Mouse (Mus musculus): ENCODE measurements around the gene Plcl1.

Plcl1 gene

DNA sequence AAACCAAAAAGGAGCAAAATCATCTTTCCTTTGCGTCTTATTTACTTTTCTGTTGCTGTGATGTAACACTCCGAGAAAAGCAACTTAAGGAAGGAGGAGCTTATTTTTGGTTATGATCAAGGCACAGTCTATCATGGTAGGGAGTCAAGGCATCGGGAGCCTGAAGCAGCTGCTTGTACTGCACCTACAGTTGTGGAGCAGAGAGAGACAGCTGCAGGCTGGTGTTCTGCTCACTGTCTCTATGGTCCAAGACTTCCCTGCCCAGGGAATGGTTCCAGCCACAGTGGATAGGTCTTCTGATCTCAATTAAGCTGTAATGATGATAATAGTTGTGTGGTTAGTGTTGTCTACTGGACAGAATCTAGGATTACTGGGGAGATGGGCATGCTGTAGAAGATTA, 166.9 kb downstream of the Plcl1 start:
- POLR2A ChIA-PET = interaction anchor here in 1 of 4 experiments (1.6 kb wide), 1 partner anchor 11 kb away, joined by 4 read pairs; no protein-coding TSS in a partner anchor
- CTCF ChIA-PET = no interaction called here

DNA sequence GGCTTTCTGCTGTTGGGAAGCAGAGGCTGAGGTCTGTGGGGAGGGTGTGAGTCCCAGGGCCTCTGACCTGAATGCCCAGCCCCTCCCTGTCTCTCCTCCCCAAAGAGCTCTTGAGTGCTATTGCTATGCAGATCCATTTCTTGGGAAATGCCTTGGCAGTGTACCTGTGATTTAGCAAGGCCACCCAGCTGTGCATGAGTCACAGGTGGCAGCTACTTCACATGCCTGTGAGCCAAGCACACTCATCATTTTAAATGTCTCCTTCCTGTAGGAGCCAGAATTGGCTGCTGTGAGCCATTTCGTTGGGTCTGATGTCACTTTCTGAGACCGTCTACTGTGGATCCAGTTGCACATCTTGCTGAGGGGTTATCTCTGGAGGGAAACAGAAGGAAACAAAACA, 170.2 kb downstream of the Plcl1 start:
- ChIA-PET CTCF (no interaction called here), POLR2A (interaction anchor here in 1 of 4 experiments (0.6 kb wide), 1 partner anchor 253 kb away, joined by 5 read pairs; no protein-coding TSS in a partner anchor)

DNA sequence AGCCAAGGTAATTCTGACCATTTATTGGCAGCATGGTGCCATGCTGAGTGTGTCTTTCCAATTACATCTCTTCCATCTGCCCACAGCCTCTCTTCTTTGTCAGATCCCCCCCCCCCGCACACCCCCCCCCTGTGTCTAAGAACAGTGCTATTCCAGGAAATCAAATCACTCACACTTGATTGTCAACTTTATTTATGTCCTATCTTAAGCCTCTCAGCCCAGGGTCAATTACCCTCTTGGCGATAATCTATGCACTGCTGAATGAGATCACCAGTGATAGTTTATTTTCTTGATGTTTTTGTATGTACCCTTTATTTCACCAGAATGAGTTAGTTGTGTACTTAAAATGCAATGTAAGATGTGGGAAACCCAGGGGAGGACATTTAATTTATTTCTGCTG, 176.0 kb downstream of the Plcl1 start:
- ChIA-PET POLR2A (no interaction called here), CTCF (no interaction called here)

DNA sequence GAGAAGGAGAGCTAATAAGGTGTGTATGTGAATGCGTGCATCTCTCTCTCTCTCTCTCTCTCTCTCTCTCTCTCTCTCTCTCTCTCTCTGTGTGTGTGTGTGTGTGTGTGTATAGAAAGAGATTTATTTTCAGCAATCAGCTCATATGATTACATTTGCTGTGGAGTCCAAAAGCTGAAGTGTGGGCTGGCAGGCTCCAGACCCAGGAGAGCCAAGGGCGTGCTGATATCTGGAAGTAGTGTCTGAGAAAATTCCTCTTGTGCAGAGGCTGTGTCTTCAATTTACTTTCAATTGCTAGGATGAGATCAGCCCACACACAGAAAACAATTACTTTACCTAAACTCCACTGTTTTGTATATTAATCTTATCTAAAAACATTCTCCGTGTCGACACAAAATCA, 179.7 kb downstream of the Plcl1 start:
- ChIA-PET CTCF (interaction anchor here in 2 of 4 experiments (0.6 to 0.7 kb wide), 2 partner anchors 116 to 289 kb away, joined by 3 read pairs; no protein-coding TSS in a partner anchor), POLR2A (no interaction called here)

DNA sequence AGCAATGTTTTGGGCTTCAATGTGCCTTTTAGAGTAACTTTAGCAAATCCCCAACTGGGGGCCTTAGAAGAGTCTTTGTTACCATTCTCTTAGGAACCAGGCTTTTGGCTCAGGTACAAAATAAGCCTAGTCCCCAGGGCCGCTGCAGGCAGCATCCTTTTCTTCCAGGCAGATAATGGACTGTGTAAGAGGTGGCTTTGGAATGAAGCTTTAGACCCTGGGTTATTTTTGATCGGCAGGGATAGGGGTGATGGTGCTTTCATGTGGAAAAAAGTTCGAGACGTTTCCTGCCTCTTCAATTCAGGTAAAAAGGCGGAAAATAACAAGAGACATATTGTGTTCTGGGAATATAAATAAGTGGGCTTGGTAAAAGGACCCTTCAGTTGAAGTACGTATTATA, 182.4 kb downstream of the Plcl1 start:
- POLR2A ChIA-PET = no interaction called here
- CTCF ChIA-PET = no interaction called here

DNA sequence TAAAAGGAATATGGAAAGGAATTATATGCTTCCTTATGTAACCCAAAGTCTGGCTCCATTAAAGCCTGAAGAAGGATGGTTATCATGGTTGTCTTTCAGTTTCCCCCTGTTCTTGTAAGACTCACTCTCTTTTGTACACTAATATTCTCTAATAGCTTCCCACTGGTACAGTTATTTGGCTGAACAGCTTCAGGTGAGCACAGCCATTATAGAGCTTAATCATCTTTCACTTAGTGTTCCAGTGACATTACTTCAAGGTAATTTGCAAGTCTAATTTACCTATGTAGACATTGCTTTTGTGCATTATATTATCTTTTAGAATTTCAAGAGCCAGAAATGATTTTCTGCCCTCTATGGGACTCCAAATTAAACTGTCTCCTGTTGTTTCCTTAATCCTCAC, 184.3 kb downstream of the Plcl1 start:
- CTCF ChIA-PET = no interaction called here
- POLR2A ChIA-PET = no interaction called here

DNA sequence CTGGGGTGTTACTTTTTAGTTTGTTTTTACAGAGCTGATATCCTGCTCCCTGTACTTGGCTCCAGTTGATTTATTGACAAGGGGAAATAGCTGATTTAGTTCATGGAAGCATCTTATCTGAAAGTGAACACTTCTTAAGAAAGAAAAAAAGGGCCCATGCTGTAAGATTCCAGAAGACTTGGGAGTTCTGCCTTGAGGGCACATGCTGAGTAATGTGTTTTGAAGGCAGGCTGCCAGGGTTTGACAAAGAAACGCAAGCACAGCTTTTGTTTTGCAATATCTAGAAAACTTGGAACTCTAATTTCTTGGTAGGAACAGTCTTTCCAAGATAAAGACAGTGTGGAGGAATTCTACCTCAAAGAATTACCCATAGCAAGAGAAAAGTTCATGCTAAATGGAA, 194.8 kb downstream of the Plcl1 start:
- POLR2A ChIA-PET = no interaction called here
- CTCF ChIA-PET = no interaction called here

DNA sequence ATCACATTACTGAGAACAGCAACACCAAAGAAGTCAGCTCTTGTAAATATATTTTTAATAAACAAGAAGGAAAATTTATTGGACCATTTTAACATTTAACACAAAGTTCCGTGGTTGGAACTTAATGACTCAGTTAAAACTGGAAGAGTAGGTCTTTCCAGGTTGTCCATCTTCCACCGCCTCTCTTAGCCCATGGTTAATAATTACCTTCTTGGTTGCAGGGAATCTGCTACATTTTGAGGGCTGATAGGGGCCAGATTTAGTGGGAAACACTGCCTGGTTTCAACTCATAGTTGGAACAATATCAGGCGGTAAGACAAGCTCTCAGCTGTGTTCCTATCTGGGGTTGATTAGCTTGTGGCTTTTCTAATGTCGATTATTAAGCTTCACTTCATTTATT, 198.9 kb downstream of the Plcl1 start:
- ChIA-PET CTCF (interaction anchor here in 1 of 4 experiments (0.6 kb wide), 1 partner anchor 38 kb away, joined by 3 read pairs; no protein-coding TSS in a partner anchor), POLR2A (no interaction called here)

DNA sequence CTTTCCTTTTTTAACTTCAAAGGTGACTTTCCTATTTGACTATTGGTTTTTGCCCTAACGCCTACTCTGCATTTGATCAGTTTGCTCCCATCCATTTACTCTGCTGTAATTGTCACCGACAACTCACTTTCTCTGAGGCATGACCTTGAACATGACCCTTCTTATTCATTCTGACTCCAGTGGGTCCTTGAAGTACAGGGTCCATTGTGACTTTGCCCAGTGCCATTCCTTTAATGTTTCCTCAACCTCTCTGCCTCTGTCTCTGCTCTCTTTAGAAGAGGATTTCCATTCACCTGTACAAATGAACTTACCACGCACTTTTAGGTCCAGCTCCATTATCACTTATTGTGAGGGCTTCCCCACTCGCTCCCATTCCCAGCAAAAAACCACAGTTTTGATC, 199.7 kb downstream of the Plcl1 start:
- POLR2A ChIA-PET = no interaction called here

DNA sequence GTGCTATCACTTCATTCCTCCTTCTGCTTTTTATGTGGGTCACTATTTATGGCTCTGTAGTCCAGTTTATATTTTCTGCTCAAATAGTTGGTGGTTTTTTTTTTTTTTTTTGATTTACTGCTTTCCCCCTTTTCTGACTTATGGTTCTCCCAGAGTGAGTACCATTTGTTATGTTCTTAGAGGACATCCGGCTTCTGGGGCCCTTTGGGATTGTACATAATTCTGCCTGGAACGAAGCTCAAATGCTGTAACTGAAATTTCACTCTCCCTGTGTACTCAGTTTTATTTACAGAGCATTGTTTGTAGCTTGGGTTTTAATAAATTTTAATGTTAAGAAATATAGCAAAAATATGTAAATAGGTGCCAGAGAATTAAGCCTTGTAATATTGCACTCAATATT, 200.2 kb downstream of the Plcl1 start:
- ChIA-PET CTCF (no interaction called here), POLR2A (no interaction called here)

More for the DNA sequence above, 199.7 kb downstream of the Plcl1 start:
- CTCF ChIA-PET = no interaction called here

DNA sequence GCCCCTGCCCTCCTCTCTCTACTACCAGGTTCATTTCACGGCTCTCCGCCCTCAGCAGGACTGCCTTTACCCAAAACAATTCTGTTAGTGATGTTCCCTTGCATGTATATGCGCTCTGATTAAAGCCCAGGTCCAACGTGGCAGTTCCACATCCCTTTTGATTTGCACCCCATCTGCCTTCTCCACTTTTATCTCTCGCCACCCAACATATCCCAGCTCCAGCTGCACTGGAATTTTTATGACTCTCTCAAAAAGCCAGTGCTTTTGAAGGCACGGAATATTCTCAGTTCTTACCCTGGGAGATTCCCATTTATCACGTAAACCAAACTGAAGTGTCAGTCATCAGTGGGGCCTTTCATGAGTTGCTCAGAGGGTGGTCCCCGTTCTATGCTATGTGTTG, 200.7 kb downstream of the Plcl1 start:
- POLR2A ChIA-PET = no interaction called here
- CTCF ChIA-PET = no interaction called here

DNA sequence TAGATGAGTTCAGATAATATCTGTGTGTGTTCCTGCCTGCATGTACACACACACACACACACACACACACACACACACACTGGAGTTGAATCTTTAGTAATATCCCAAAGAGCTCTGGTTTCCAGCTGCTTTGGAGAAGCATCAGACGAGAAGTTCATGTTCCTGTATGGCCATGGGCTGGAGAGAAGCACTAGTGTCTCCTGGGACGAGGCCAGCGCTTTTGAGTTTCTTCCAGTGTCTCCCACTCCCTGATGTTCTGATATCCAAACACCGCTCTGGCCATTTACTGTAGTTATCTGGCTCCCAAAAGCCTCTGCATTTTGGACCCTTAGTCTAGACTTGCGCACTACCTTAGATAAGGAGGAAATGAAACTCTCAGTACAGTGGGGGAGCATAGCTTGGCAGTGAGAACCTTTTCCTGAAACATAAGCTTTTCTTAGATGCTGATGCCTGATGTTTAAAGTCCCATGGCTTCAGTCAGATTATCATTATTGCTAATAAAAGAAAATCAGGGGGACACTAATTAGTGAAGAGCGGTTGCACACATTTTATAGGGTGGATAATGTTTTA, 207.1 kb downstream of the Plcl1 start:
- CTCF ChIA-PET = no interaction called here
- POLR2A ChIA-PET = no interaction called here

DNA sequence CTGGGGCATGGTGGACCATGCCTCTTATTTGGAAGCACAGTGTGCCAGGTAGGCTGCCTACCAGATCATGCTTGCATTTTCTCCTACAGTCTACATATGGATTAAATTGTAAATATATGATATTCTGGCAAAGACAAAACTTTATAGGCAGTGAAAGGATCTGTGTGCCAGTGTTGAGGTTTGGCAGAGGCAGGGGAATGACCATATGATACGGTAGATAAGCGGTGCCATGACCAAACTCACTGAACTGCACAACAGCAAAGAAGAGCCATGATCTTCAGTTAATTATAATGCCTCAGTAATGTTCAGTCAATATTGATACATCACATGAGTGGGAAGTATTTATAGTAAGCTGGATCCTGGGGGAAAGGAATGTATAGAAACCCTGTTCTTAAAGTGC, 212.1 kb downstream of the Plcl1 start:
- POLR2A ChIA-PET = no interaction called here
- CTCF ChIA-PET = interaction anchor here in 1 of 4 experiments (0.6 kb wide), 1 partner anchor 193 kb away, joined by 4 read pairs; no protein-coding TSS in a partner anchor

DNA sequence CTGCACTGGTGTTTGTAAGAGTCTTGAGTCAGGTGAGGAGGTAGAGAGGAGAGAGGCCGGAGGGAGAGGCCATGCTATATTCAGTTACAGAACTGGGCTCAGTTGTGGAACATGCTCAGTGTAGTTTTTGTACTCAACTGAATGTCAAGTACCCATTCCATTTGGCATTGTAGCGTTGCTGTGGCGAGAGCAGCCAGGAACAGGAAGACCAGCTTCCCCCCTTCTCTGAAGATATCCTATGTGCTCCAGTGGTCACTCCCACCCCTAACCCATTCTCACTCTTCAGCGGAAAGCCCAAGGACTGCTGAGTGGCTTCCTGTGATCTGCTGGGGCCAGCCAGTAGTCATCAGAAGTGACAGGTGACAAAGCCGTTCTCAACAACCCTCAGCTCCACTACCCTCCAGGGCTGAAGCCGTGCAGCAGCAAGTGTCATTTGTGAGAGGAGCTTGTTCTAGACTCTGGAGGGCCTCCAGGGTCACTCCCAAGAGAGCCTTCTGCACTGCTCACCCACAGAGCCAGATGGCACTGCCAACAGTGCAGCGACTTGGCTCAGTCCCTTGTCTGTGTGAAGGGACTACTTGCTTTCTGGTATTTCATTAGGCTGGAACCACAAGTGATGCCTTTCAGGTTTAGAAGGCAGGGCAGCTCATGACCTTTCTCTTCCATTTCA, 213.0 kb downstream of the Plcl1 start:
- POLR2A ChIA-PET = no interaction called here
- CTCF ChIA-PET = no interaction called here

DNA sequence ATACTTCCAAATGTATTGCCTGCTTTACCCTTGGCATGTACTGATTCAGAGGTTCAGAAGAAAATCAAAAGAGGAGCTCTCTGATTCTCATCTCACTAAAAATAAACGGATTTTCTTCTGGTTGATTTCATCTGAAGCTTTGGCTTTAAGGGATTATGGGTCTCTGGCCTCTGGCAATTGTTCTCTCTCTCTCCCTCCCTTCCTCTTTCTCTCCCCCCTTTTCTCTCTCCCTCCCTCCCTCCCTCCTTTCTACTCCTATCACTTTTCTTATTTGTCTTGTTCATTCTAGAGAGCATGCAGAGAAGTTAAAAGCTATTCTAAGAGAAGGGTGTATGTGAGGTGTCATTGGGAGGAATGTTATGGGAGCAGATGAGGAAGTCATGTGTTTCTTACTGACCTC, 225.8 kb downstream of the Plcl1 start:
- ChIA-PET CTCF (no interaction called here), POLR2A (no interaction called here)

DNA sequence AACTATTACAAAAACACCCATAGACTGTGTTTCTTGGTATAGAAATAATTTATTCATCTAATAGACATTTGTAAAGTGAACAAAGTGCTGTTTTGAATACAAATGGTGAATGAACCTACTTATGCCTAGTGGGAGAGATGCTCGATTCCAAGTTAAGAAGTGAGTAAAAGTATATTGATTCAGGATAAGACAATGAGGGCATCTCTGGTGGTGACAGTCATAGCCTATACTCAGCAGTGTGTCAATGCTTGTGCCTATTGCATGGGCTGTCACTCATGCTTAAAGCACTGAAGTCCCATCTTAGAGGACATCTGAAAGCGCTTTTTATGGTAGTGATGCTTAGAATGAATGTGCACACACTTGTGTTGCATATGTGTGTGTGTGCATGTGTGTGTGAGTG, 226.3 kb downstream of the Plcl1 start:
- CTCF ChIA-PET = no interaction called here
- POLR2A ChIA-PET = no interaction called here

DNA sequence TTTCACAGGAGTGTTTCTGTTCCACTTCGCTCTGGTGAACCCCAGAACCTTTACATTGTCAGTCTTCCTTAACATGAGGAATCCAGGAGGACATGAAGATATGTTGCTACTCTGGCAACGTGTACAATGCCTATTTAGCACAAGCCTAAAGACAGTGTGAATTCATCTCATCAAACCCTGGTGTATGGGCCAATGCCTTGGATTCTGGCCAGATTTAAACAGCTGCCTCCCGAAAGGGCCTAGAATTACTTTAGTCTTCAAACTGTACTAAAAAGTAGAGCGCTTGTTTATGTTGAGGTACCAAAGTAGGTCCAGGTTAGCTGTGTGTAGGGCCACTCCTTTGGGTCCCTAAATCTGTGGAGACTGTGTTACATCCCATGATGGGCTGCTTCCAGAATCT, 227.6 kb downstream of the Plcl1 start:
- CTCF ChIA-PET = no interaction called here
- POLR2A ChIA-PET = no interaction called here

DNA sequence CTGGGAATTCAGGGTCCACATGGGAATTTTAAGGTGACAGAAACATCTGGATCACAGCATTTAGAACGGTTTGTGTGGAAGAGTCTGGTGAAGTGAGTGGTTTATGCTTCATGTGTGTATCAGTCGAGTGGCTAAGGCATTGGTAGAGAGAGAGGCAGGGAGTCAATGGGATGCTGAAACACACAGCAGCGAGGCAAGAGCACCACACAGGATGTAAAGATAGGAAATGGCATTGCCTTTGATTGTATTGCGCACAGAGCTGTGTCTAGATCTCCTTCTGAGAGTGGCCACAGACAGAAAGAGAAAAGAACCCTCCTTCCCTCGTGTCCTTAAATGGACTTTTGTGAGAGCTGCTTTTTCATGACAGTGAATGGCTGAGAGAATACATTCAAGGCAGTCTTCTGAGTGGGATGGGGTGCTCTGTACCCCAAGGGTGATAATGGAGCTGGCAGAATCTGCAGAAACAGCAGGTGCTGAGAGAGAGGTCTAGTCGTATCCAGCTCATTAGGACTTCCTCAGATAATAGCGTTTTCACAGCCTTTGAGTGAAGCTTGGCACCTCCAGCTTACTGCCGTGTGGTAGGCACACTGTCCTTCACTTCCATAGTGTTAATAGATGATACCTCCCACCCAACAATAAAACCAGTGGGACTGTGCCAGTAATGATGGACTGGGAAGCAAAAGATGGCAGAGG, 253.9 kb downstream of the Plcl1 start:
- POLR2A ChIA-PET = no interaction called here
- CTCF ChIA-PET = no interaction called here

DNA sequence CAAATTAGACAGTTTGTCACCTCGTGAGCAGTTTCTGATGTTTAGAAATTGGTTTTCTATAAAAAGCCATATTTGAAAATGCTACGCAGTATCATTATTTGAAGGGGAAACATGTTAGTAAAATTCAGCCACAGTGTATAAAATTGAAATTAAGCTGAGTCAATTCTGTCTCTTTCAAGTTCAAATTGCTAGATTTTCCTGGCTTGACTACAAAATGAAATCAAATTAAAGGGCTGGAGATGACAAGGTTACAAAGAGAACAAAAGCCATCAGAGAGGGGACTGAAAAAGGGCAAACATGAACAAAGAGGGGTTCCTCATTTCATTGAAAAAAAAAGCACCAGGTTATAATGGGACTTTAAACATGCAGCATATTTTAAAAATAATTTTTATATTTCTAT, 255.7 kb downstream of the Plcl1 start:
- ChIA-PET POLR2A (no interaction called here), CTCF (no interaction called here)

DNA sequence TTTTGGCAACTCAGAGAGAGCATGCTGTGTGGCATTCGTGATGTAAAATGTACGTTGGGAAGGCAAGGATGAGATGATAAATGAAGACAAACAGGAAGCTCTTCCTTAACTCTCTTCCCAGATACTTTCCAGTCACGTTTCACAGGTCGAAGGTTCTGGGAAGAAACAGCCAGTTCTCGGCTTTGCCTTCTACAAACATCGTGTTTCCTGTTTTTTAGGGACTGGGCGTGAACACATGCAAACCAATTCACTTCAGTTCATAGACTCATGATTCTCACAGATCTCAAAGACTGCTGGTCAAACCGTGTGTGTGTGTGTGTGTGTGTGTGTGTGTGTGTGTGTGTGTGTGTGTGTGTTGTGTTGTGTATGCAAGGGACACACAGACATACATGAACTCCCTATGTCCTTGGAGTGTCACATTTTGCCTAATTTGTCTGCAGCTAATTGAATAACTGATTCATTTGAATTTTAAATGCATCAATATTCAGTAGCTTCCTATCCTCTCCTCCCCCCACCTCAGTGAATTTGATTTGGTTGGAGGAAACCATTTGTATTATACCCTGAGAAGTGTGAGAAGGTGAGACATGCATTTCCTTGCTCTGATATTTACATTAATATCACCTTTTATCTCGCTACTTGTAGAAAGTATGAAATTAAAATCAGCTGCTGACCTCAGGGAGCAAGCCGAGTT, 259.6 kb downstream of the Plcl1 start:
- POLR2A ChIA-PET = no interaction called here

More for the DNA sequence above, 259.6 kb downstream of the Plcl1 start:
- CTCF ChIA-PET = no interaction called here

Measured in embryonic stem cell, embryonic (primary cell).